Mouse (Mus musculus): ENCODE measurements around the gene Acaa1b.

The Acaa1b gene

GRCm38 (mm10) chr9:119143372-119143771 lies 13.5 kb downstream of the Acaa1b start:
- DNase-seq, result no peak

GRCm38 (mm10) chr9:119142066-119142465 lies 14.8 kb downstream of the Acaa1b start:
- no peak for DNase-seq

- DNase-seq, result no peak
These were observed 18.1 kb downstream of the Acaa1b start for GRCm38 (mm10) chr9:119138836-119139235.

- DNase-seq, result peak; percentile 54
These were observed 26.2 kb downstream of the Acaa1b start for GRCm38 (mm10) chr9:119130692-119131091.

- DNase-seq, result no peak
These were observed 28.3 kb downstream of the Acaa1b start for GRCm38 (mm10) chr9:119128436-119129181.

GRCm38 (mm10) chr9:119122596-119123369 lies 34.1 kb downstream of the Acaa1b start:
- no peak for DNase-seq

- no peak for DNase-seq
These were observed 36.7 kb downstream of the Acaa1b start for GRCm38 (mm10) chr9:119120168-119120560.

GRCm38 (mm10) chr9:119119409-119120167 lies 37.3 kb downstream of the Acaa1b start:
- DNase-seq, result peak; percentile 96

GRCm38 (mm10) chr9:119114911-119115310 lies 42.0 kb downstream of the Acaa1b start:
- DNase-seq, result no peak

GRCm38 (mm10) chr9:119110640-119111039 lies 46.3 kb downstream of the Acaa1b start:
- no peak for DNase-seq

- DNase-seq, result no peak
These were observed 47.1 kb downstream of the Acaa1b start for GRCm38 (mm10) chr9:119109685-119110353.

GRCm38 (mm10) chr9:119107566-119107965 lies 49.3 kb downstream of the Acaa1b start:
- peak; percentile 74 for DNase-seq

- no peak for DNase-seq
These were observed 54.1 kb downstream of the Acaa1b start for GRCm38 (mm10) chr9:119102783-119103113.

- DNase-seq, result peak; percentile 87
These were observed 54.7 kb downstream of the Acaa1b start, which contains the start of gene Dlec1 for GRCm38 (mm10) chr9:119101992-119102782. Dlec1 (plus strand) TSS chr9:119102478.

GRCm38 (mm10) chr9:119100177-119100898 lies 56.6 kb downstream of the Acaa1b start:
- DNase-seq, result no peak
